Mouse (Mus musculus) gastrocnemius, postnatal 4 days (tissue): ENCODE measurements around the gene Lfng. TPM values are rescaled to one million over a fixed set of nuclear protein-coding genes. Genes with fewer than 3 reads are reported as not detected.
A peak's percentile ranks its signal among the peaks of the same experiment; 100 is the strongest.

Source experiments
- DNase-seq, 2 experiments: peaks; one replicate each; pipeline ENCODE4 v3.0.0; 2021 to 2022; ENCODE audit warnings: low spot score in 2 of 2, mixed read lengths in 2 of 2
- total RNA-seq, 2 experiments: library from RNA; stranded (reverse); gene quantifications; 2 replicates each; pipeline ENCODE4 v1.2.3; 2021

Lfng gene
- total RNA-seq, 2 experiments from 2014 or later = 11.4 to 13.8 TPM

GRCm38 (mm10) chr5:140638484-140638883, 31.4 kb downstream of the Lfng start:
- no peak for DNase-seq

- no peak for DNase-seq
Measured at GRCm38 (mm10) chr5:140639312-140639711, 32.2 kb downstream of the Lfng start.

GRCm38 (mm10) chr5:140639871-140640270, 32.8 kb downstream of the Lfng start:
- peak; percentile 57 to 72 for DNase-seq

GRCm38 (mm10) chr5:140640812-140641211, 33.7 kb downstream of the Lfng start:
- no peak for DNase-seq

GRCm38 (mm10) chr5:140641254-140641928, 34.3 kb downstream of the Lfng start:
- DNase-seq = peak in 1 of 2 experiments; percentile 73

- DNase-seq = no peak
Measured at GRCm38 (mm10) chr5:140642076-140642475, 35.0 kb downstream of the Lfng start.

- DNase-seq = no peak
Measured at GRCm38 (mm10) chr5:140644263-140644662, 37.1 kb downstream of the Lfng start.

GRCm38 (mm10) chr5:140644702-140645201, 37.6 kb downstream of the Lfng start:
- DNase-seq = no peak

- no peak for DNase-seq
Measured at GRCm38 (mm10) chr5:140645454-140645853, 38.3 kb downstream of the Lfng start.

GRCm38 (mm10) chr5:140646171-140646570, 39.1 kb downstream of the Lfng start:
- DNase-seq = no peak

GRCm38 (mm10) chr5:140647031-140647760, 40.1 kb downstream of the Lfng start:
- no peak for DNase-seq

- peak in 1 of 2 experiments; percentile 65 for DNase-seq
Measured at GRCm38 (mm10) chr5:140647821-140648518, 40.9 kb downstream of the Lfng start.

- peak in 1 of 2 experiments; percentile 60 for DNase-seq
Measured at GRCm38 (mm10) chr5:140648519-140649100, 41.5 kb downstream of the Lfng start, which contains the start of gene Ttyh3. Gene Ttyh3 (minus strand): TSS chr5:140649031.

GRCm38 (mm10) chr5:140649101-140649667, 42.1 kb downstream of the Lfng start:
- DNase-seq = peak; percentile 97 to 98

- no peak for DNase-seq
Measured at GRCm38 (mm10) chr5:140649881-140650414, 42.8 kb downstream of the Lfng start.

- no peak for DNase-seq
Measured at GRCm38 (mm10) chr5:140651231-140651630, 44.1 kb downstream of the Lfng start.

GRCm38 (mm10) chr5:140652587-140652986, 45.5 kb downstream of the Lfng start:
- peak in 1 of 2 experiments; percentile 34 for DNase-seq

GRCm38 (mm10) chr5:140654096-140654845, 47.2 kb downstream of the Lfng start:
- DNase-seq = no peak

GRCm38 (mm10) chr5:140659607-140660272, 52.6 kb downstream of the Lfng start:
- no peak for DNase-seq
